Mouse (Mus musculus) lung, adult 18-20 months (tissue): ENCODE measurements at regions not wholly inside any gene's neighbourhood (a gene's known extent, or its start where the extent isn't known, plus 50 kb on each side); places are given as distances from the start of the nearest gene placed in this dataset.

Source experiments
- DNase-seq, 2 experiments: peaks; one replicate each; pipeline ENCODE4 v3.0.0; 2022; ENCODE audit warnings: mixed read lengths in 2 of 2

DNA sequence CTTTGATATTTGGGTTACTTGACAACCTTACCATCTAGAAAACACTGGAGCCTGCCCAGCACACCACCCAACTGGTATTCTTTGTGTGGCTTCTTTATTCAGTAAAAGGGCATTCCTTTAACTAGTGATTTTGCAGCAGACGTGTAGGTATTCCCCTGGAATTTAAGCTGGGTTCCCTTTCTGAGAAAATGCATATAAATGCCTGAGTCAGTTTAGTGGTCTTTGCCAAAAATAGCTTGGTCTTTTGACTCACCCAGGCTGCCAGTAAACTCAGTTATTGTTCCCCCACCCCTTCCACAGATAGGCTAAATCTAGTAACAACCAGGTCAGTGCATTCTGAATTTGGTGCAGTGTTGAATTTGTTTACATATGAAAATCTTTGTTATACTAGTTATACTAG lies 450.6 kb downstream of the Gm7489 start:
- DNase-seq, result no peak

DNA sequence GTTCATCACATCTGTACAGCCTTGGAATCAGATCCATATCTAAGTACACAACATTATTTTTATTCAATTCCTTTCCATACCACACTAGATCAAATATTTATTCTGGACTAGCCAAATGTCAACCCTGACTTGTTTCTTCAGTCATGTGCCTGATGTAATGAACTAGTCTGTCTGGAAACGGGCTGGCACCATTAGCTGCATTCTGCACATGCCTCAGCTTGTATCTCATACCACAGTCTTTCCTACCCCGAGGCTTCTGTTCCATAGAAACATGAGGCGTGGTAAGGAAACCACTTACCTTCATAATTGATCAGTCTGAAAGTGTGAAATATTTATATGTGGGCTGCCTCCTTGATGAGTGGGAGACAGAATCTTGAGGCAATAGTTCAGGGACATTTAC lies 469.0 kb downstream of the Gm7489 start:
- DNase-seq, result peak in 1 of 2 experiments; percentile 1

DNA sequence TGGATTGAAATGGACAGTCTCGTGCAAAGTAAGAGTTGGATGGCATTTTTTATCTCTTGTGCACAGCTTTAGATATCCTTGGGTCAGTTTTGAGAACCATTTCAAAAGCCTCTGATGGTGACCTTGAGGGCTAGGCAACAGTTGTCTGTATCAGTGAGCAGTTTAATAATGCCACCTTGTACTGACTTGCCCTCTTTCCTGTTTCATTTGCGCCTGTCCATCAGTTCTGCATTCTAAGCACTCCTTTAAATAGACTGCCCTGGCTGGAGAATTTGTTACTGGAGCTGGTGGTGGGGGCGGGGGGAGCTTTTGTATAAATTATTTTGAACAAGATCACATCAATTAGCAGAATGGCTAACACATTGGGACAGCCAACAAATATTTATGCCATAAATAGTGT lies 474.0 kb downstream of the Gm7489 start:
- no peak for DNase-seq
